Mouse (Mus musculus) liver, embryonic 11.5 days (tissue): ENCODE data around the gene Bcl2l1. TPM values are rescaled to one million over a fixed set of nuclear protein-coding genes. Genes with fewer than 3 reads are reported as not detected.

Experiments used
- ATAC-seq: fragments of 200-750 bp; cut with Nextera tagmentation; replicated peaks from 2 replicates; pipeline ENCODE4 v1.8.0; 2017; ENCODE audit warnings: moderate number of reproducible peaks, mild to moderate bottlenecking, moderate TSS enrichment, moderate library complexity; ENCODE audit not compliant: low FRiP score
- DNase-seq: peaks from one replicate; pipeline ENCODE4 v3.0.0-alpha.2; 2017; ENCODE audit warnings: low spot score
- H3K27ac ChIP-seq: fragments of 300-500 bp; sonication (generic); 2 replicates; pipeline ENCODE4 v1.5.1; 2014; ENCODE audit warnings: mild to moderate bottlenecking, low read depth, low read length, control low read depth
- H3K27me3 ChIP-seq: fragments of 300-500 bp; sonication (generic); replicated peaks from 2 replicates; pipeline ENCODE4 v1.6.1; 2014; ENCODE audit warnings: low read length, mixed read lengths; ENCODE audit not compliant: control insufficient read depth, insufficient read depth
- H3K36me3 ChIP-seq: fragments of 300-500 bp; sonication (generic); 2 replicates; pipeline ENCODE4 v1.6.1; 2014; ENCODE audit warnings: mild to moderate bottlenecking, low read length, moderate library complexity, mixed read lengths; ENCODE audit not compliant: control insufficient read depth, insufficient read depth
- H3K4me1 ChIP-seq: fragments of 300-500 bp; sonication (generic); replicated peaks from 2 replicates; pipeline ENCODE4 v1.6.1; 2014; ENCODE audit warnings: low read length, mixed read lengths; ENCODE audit not compliant: control insufficient read depth, insufficient read depth
- H3K4me2 ChIP-seq: fragments of 300-500 bp; sonication (generic); 2 replicates; pipeline ENCODE4 v1.6.1; 2014; ENCODE audit warnings: mild to moderate bottlenecking, control low read depth, moderate library complexity
- H3K4me3 ChIP-seq: fragments of 300-500 bp; sonication (generic); 2 replicates; pipeline ENCODE4 v1.5.1; 2014; ENCODE audit warnings: low read depth, low read length, control low read depth
- H3K9ac ChIP-seq: fragments of 300-500 bp; sonication (generic); 2 replicates; pipeline ENCODE4 v1.6.1; 2014; ENCODE audit warnings: low read depth, low read length, control low read depth
- H3K9me3 ChIP-seq: fragments of 300-500 bp; sonication (generic); 2 replicates; pipeline ENCODE4 v1.6.1; 2016; ENCODE audit warnings: low read length, inconsistent platforms, mixed read lengths; ENCODE audit not compliant: control insufficient read depth
- WGBS: fragments of 180-500 bp; shearing (Covaris S2); extraction: QIAGEN DNeasy Blood & Tissue Kit; methylation state at CpG from one replicate; pipeline ENCODE4 v1.1.7; 2014; 5-methylcytosine and 5-hydroxymethylcytosine counted together
- polyA plus RNA-seq: library from polyadenylated mRNA; unstranded; fragments of >200 nt; fragmentation: Nextera tagmentation; extraction: Ambion mirVana; gene quantifications from 2 replicates; pipeline ENCODE4 v1.2.1, GENCODE M21; 2014

The Bcl2l1 gene
- polyA plus RNA-seq, 1 experiment from 2014 or later = 61.7 TPM

DNA sequence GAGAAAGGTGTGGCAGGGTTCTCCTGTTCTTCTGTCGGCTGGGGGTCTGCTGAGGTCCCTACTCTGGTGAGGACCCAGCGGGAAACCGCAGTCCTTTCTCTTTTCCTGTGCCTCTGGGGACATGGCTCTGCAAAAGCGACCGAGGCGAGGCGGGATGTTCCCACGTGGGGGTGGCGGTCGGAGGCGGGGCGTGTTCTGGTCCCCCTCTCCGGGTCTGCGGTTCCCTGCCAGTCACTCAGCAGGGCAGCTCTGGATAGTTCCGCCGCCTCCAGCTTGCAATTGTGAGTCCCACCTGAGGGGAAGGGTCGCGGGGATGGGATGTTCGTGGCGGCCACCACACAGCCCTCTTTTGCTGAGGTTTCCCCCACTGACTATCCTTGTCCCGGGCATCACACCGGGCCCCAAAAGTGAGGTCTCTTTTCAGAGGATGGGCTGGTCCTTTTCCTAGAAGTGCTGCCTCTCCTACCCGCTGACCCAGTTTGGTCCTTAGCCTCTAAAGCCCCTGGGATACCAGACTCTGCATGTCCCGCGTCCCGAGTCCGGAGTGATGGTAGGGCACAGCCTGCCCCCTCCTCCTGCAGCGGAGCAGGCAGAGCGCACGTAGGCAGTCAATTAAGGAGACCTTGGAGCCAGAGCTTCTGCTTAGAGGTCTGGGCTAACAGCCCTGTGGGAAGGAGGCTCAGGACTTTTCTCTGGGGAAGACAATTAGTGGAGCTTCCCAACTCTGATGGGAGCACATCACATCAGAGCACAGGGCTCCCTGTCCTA lies 77.4 kb downstream of the Bcl2l1 start, which contains the start of gene Cox4i2:
Gene Cox4i2 (plus strand): TSS at position 230 of the 768 bp plus-strand sequence.
- no peak within 1 kb of the TSS for H3K9ac ChIP-seq

DNA sequence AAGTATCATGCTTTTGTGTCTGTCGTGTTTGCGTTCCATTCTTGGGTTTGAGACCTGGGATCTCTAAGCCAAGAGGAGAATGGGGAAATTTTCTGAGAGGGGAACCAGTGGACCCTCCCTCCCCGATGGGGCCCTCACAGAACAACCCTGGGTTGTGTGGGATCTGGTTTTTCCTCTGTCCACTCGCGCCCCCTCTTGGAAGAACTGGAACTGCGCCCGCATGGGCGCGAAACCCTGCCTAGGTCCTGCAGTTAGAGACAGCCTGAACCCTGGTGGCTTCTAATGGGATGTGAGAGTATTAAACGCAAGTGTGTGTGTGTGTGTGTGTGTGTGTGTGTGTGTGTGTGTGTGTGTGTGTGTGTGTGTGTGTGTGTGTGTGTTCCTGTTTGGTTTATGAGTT lies 89.1 kb downstream of the Bcl2l1 start:
- H3K9me3 ChIP-seq = no peaks in the 10 kb centered on the region
- peak overlapping the region; percentile 93 for H3K27ac ChIP-seq
- H3K27me3 ChIP-seq = no peaks in the 10 kb centered on the region
- H3K36me3 ChIP-seq = no peaks in the 10 kb centered on the region
- peak; percentile 84 for DNase-seq
- peaks cover 49% of the 10 kb centered on the region for H3K4me1 ChIP-seq
- WGBS = 19% methylated on average over 10 of the region's 10 CpGs
- peak overlapping the region; percentile 55 for H3K9ac ChIP-seq
- H3K4me3 ChIP-seq = no peak overlapping the region
- ATAC-seq = peak; percentile 67
- H3K4me2 ChIP-seq = peak overlapping the region; percentile 61

More for the DNA sequence above, 77.4 kb downstream of the Bcl2l1 start, which contains the start of gene Cox4i2:
- Histone ChIP-seq H3K9me3 (no peaks in the 10 kb centered on the region), H3K36me3 (no peaks in the 10 kb centered on the region), H3K4me2 (peak within 1 kb of the TSS; percentile 51), H3K27me3 (peaks cover 15% of the 10 kb centered on the region), H3K4me3 (peak within 1 kb of the TSS; percentile 13; the same call in 1 of the 2 replicates), H3K4me1 (peaks cover 7% of the 10 kb centered on the region), H3K27ac (no peak within 1 kb of the TSS)
- no peak for DNase-seq
- no peak for ATAC-seq
- WGBS = 6% methylated on average over 30 of the region's 30 CpGs

DNA sequence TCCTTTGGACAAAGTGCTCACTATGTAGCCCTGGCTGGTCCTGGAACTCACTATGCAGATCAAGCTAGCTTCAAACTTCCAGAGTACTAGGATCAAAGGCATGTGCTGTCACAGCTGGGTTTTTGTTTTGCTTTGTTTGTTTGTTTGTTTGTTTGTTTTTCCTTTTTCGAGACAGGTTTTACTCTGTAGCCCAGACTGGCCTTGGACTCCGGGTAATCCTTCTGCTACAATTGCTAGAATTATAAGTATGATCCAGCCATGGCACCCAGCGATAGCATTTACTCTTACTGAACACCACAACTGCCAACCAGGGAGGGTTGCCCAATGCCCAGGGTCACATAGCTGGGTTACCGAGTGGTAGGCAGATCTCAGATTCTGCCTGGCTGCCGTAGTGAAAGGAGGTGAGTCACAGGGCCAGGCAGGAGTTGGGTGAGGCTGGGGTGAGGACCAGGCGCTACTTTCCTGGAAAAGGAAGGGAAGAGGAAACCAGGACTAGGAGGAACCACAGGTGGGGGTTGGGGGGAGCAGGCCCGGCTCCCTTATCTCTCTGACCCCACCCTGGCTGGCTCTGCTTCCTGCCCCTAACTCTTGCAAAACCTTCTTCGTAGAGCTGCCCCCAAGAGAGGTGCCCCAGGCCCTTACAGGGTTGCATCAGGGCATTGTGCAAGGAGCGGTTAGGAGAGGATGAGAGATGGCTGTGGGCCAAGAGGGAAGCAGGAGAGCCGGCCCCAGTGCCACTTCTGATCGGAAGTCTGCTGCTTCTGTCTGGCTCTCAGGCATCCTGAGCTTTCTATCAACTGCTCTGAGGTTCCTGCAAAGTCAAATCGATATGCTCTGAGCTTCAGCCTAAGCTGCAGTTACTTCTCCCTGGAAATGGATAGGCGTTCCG lies 90.1 kb downstream of the Bcl2l1 start:
- Histone ChIP-seq H3K4me1 (peaks cover 52% of the 10 kb centered on the region), H3K4me3 (peak overlapping the region; percentile 20)
- peak; percentile 21 for ATAC-seq

DNA sequence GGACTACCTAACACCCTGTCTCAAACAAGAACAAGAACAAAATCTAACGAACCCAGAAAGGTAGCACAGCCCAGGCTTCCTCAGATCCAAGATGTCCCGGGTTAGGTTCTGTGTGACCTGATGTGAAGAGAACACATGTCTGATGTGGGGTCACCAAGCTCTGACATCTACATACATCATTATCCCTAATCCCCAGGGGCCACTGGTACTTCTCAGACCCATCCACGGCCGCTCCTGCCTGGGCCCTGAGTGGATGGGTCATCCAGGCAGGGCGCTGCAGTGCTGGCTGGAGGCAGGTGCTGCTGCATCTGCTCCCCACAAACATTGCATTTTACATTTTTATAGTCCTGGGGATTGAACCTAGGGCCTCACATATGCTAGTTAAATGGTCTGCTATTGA lies 91.0 kb downstream of the Bcl2l1 start:
- H3K27me3 ChIP-seq = no peaks in the 10 kb centered on the region
- 59% methylated on average over 5 of the region's 5 CpGs for WGBS
- no peaks in the 10 kb centered on the region for H3K9me3 ChIP-seq
- ATAC-seq (no peak), DNase-seq (no peak)
- peaks cover 56% of the 10 kb centered on the region for H3K4me1 ChIP-seq
- H3K4me3 ChIP-seq = no peak overlapping the region
- H3K9ac ChIP-seq = no peak overlapping the region
- no peaks in the 10 kb centered on the region for H3K36me3 ChIP-seq
- H3K4me2 ChIP-seq = peak overlapping the region; percentile 95
- H3K27ac ChIP-seq = peak overlapping the region; percentile 93

More for the DNA sequence above, 90.1 kb downstream of the Bcl2l1 start:
- peak; percentile 73 for DNase-seq
- Histone ChIP-seq H3K9me3 (no peaks in the 10 kb centered on the region), H3K4me2 (peak overlapping the region; percentile 61), H3K9ac (peak overlapping the region; percentile 55), H3K27ac (peak overlapping the region; percentile 93), H3K36me3 (no peaks in the 10 kb centered on the region), H3K27me3 (no peaks in the 10 kb centered on the region)
- 15% methylated on average over 13 of the region's 14 CpGs for WGBS

DNA sequence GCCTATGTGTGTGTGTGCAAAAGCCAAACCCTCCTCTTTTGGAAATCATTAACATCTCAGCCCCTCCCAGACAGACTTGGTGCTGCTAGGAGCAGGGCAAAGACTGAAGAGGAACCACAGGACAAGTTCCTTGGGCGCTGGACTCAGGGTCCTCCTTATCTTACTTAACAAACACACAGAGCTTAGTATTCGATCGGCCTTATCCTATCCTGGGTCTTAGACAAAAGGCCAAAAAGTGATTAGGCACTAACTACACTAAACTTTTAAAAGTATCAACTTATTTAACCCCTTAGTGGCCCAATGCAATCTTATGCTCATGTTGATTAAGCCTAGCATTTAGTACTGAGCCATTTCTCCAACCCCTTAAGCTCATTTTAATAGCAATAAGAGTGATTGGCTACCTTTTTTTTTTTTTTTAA lies 91.7 kb downstream of the Bcl2l1 start:
- 5% methylated on average over 3 of the region's 3 CpGs for WGBS

DNA sequence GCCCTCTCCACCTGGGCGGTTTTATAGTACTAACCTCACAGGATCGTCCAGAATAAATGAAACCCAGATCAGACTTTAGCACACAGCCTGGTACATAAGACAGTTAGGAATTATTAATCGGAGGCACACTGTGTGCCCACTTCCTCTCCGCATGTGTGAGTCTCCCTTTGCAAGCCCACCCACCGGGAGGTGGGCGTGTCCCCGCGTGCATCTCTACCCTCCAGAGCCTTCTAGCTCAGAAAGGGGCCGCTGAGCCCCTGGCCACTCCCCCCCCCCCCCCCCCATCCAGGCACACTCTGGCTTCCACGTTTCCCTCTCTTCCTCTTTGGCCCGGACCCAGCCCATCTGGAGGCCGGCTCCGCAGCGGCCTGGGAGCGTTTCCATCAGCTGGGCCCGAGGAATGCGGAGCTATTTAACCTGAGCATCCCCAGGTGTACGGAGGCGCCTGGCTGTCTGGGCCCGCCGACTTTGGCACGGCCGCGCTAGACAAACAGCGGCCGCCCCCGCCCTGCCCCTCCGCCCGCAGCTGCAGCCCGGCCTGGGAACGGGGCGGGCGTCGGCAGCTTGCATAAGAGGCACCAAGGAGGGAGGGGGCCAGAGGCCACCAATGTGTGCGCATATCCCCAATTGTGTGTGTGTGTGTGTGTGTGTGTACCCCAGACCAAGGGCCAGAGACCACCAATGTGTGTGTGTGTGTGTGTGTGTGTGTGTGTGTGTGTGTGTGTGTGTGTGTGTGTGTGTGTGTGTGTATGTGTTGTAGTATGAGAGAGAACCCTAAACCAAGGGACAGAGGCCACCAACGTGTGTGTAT lies 92.3 kb downstream of the Bcl2l1 start:
- ATAC-seq = peak; percentile 58
- peak overlapping the region; percentile 71 for H3K9ac ChIP-seq
- peak; percentile 81 for DNase-seq
- H3K4me2 ChIP-seq = peak overlapping the region; percentile 95
- WGBS = 2% methylated on average over 32 of the region's 36 CpGs
- H3K36me3 ChIP-seq = no peaks in the 10 kb centered on the region
- peaks cover 66% of the 10 kb centered on the region for H3K4me1 ChIP-seq
- no peaks in the 10 kb centered on the region for H3K27me3 ChIP-seq
- H3K9me3 ChIP-seq = no peaks in the 10 kb centered on the region
- H3K27ac ChIP-seq = peak overlapping the region; percentile 93
- H3K4me3 ChIP-seq = peak overlapping the region; percentile 78

More for the DNA sequence above, 91.7 kb downstream of the Bcl2l1 start:
- Histone ChIP-seq H3K4me1 (peaks cover 61% of the 10 kb centered on the region), H3K36me3 (no peaks in the 10 kb centered on the region), H3K9ac (peak overlapping the region; percentile 71), H3K27ac (peak overlapping the region; percentile 93), H3K27me3 (no peaks in the 10 kb centered on the region), H3K9me3 (no peaks in the 10 kb centered on the region), H3K4me2 (peak overlapping the region; percentile 95), H3K4me3 (peak overlapping the region; percentile 78)
- ATAC-seq = peak; percentile 60
- DNase-seq = peak; percentile 57

DNA sequence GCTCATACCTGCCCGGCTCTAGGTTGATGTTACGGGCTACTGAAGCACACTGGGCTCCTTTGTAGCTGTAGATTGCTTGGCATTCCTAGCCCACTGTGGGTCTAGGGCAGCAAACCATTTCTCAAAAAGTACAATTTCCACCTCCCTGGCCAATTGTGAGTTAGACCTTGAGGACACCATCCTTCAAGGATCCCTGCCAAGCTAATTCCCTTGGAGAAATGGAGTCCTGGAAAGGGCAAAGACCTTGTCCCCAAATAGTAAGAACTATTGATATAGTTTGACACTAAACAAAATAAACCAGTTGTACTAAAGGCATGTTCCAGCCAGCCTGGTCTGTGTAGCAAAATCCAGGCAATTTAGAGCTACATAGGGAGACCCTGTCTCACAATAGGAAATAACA lies 93.2 kb downstream of the Bcl2l1 start:
- H3K9me3 ChIP-seq = no peaks in the 10 kb centered on the region
- H3K4me1 ChIP-seq = peaks cover 69% of the 10 kb centered on the region
- DNase-seq = no peak
- H3K4me2 ChIP-seq = peak overlapping the region; percentile 95
- no peaks in the 10 kb centered on the region for H3K36me3 ChIP-seq
- H3K9ac ChIP-seq = peak overlapping the region; percentile 87
- peak overlapping the region; percentile 78 for H3K4me3 ChIP-seq
- peak overlapping the region; percentile 93 for H3K27ac ChIP-seq
- H3K27me3 ChIP-seq = no peaks in the 10 kb centered on the region
- no peak for ATAC-seq
- 48% methylated on average over 2 of the region's 2 CpGs for WGBS
